Mouse (Mus musculus) heart, embryonic 11.5 days (tissue): ENCODE data around the gene Tmem245. TPM values are rescaled to one million over a fixed set of nuclear protein-coding genes. Genes with fewer than 3 reads are reported as not detected.

Experiments
- ATAC-seq: fragments of 200-750 bp; cut with Nextera tagmentation; replicated peaks from 2 replicates; pipeline ENCODE4 v1.8.0; 2017; ENCODE audit warnings: moderate library complexity; ENCODE audit not compliant: insufficient number of reproducible peaks, low FRiP score, low TSS enrichment
- H3K27ac ChIP-seq: fragments of 300-500 bp; sonication (generic); 2 replicates; pipeline ENCODE4 v1.5.1; 2014; ENCODE audit warnings: mild to moderate bottlenecking, low read depth, low read length
- H3K27me3 ChIP-seq: fragments of 300-500 bp; sonication (generic); 2 replicates; pipeline ENCODE4 v1.6.1; 2014; ENCODE audit warnings: mild to moderate bottlenecking, low read length, mixed read lengths; ENCODE audit not compliant: control insufficient read depth, insufficient read depth
- H3K36me3 ChIP-seq: fragments of 300-500 bp; sonication (generic); 2 replicates; pipeline ENCODE4 v1.6.1; 2014; ENCODE audit warnings: mild to moderate bottlenecking, low read length, moderate library complexity, mixed read lengths; ENCODE audit not compliant: control insufficient read depth, insufficient read depth
- H3K4me1 ChIP-seq: fragments of 300-500 bp; sonication (generic); 2 replicates; pipeline ENCODE4 v1.6.1; 2014; ENCODE audit warnings: low read length; ENCODE audit not compliant: control insufficient read depth, insufficient read depth
- H3K4me2 ChIP-seq: fragments of 300-500 bp; sonication (generic); 2 replicates; pipeline ENCODE4 v1.6.1; 2014; ENCODE audit warnings: mild to moderate bottlenecking, moderate library complexity
- H3K4me3 ChIP-seq: fragments of 300-500 bp; sonication (generic); 2 replicates; pipeline ENCODE4 v1.5.1; 2014; ENCODE audit warnings: low read depth, low read length
- H3K9ac ChIP-seq: fragments of 300-500 bp; sonication (generic); 2 replicates; pipeline ENCODE4 v1.6.1; 2014; ENCODE audit warnings: mild to moderate bottlenecking, low read depth, low read length, moderate library complexity
- H3K9me3 ChIP-seq: fragments of 300-500 bp; sonication (generic); replicated peaks from 2 replicates; pipeline ENCODE4 v1.6.1; 2016; ENCODE audit warnings: low read length; ENCODE audit not compliant: control insufficient read depth
- WGBS: fragments of 180-500 bp; shearing (Covaris S2); extraction: QIAGEN DNeasy Blood & Tissue Kit; methylation state at CpG from one replicate; pipeline ENCODE4 v1.1.7; 2014; ENCODE audit not compliant: insufficient replicate concordance; 5-methylcytosine and 5-hydroxymethylcytosine counted together
- polyA plus RNA-seq: library from polyadenylated mRNA; unstranded; fragments of >200 nt; fragmentation: Nextera tagmentation; extraction: Ambion mirVana; gene quantifications from 2 replicates; pipeline ENCODE4 v1.2.1, GENCODE M21; 2014

Tmem245 gene
- polyA plus RNA-seq, 1 experiment from 2014 or later: 9.7 TPM

DNA sequence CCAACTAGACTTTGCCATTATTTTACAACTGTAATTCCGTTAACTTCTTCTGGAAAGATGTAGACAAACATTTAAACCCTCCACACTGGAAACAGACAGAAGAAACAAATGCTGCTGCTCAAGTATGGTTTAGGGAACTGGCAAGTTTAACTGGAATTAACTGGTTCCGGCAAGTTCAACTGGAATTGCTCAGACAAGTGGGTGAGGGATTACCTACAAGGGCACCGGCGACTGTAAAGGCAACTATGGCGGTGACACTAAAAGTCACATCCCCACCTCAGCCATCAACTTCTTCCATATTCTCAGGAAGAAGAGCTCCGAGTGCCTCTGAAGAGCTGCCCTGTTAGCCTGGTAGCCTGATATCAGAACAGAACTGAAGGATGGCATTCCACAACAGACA is 32.9 kb downstream of the Tmem245 start:
- Histone ChIP-seq H3K9ac (no peak overlapping the region), H3K4me3 (no peak overlapping the region), H3K27me3 (no peaks in the 10 kb centered on the region), H3K4me1 (no peaks in the 10 kb centered on the region; the same call in 1 of the 2 replicates), H3K4me2 (no peak overlapping the region), H3K9me3 (no peaks in the 10 kb centered on the region), H3K27ac (no peak overlapping the region), H3K36me3 (peaks cover 13% of the 10 kb centered on the region)
- WGBS: 85% methylated on average over 6 of the region's 6 CpGs
- no peak for ATAC-seq

- H3K27ac ChIP-seq: no peak overlapping the region
- no peaks in the 10 kb centered on the region for H3K9me3 ChIP-seq
- no peaks in the 10 kb centered on the region; the same call in 1 of the 2 replicates for H3K4me1 ChIP-seq
- no peak overlapping the region for H3K9ac ChIP-seq
- ATAC-seq: no peak
- 91% methylated on average over 7 of the region's 7 CpGs for WGBS
- H3K4me2 ChIP-seq: no peak overlapping the region
- peaks cover 15% of the 10 kb centered on the region for H3K36me3 ChIP-seq
- no peaks in the 10 kb centered on the region for H3K27me3 ChIP-seq
- no peak overlapping the region for H3K4me3 ChIP-seq
These were observed 34.7 kb downstream of the Tmem245 start for GRCm38 (mm10) chr4:56912382-56913001.

DNA sequence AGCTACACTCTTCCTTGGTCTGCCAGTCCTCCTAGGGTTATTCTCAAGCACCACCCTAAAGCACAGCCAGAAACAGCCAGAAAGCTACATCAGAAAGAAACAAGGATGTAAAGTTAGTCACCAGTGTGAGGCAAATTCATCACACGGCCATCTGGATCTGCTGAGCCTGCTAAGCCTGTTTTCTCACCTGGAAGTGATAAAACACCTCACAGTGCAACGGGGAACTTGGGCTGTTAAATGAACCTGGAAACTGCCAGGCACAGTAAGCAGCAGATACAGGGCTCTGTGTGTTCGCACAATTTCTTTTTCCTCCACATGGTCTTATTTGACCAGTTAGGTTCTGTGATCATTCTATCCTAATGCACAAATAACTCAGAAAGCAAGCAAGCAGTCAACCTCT is 37.7 kb downstream of the Tmem245 start:
- Histone ChIP-seq H3K36me3 (peaks cover 11% of the 10 kb centered on the region), H3K27ac (no peak overlapping the region), H3K4me2 (no peak overlapping the region), H3K27me3 (no peaks in the 10 kb centered on the region), H3K9ac (no peak overlapping the region), H3K9me3 (no peaks in the 10 kb centered on the region), H3K4me1 (no peaks in the 10 kb centered on the region; the same call in 1 of the 2 replicates), H3K4me3 (no peak overlapping the region)
- WGBS: 77% methylated on average over 3 of the region's 3 CpGs
- no peak for ATAC-seq

DNA sequence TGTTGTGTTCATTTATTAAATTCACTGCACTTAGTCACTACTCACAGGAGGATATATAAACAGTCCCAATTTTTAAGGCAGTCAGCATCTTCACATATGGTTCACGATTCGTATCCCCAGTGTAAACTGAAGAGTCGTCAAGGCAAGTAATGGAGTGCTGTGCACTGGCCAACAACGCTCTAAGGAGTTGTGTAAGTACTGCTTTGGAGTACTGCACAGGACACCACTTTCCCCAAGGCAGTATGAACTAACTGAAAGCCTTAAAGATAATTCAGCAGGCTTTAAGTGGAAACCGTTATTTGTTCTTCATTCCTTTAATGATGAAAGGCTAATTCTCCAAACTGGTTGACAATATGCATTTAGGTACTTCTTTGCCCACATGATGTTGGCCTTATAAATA is 39.6 kb downstream of the Tmem245 start:
- no peak for ATAC-seq
- peaks cover 23% of the 10 kb centered on the region for H3K36me3 ChIP-seq
- no peak overlapping the region for H3K27ac ChIP-seq
- H3K27me3 ChIP-seq: no peaks in the 10 kb centered on the region
- no peak overlapping the region for H3K4me3 ChIP-seq
- H3K9me3 ChIP-seq: no peaks in the 10 kb centered on the region
- H3K4me2 ChIP-seq: no peak overlapping the region
- no peaks in the 10 kb centered on the region; the same call in 1 of the 2 replicates for H3K4me1 ChIP-seq
- no peak overlapping the region for H3K9ac ChIP-seq
- WGBS: 90% methylated on average over 5 of the region's 5 CpGs

DNA sequence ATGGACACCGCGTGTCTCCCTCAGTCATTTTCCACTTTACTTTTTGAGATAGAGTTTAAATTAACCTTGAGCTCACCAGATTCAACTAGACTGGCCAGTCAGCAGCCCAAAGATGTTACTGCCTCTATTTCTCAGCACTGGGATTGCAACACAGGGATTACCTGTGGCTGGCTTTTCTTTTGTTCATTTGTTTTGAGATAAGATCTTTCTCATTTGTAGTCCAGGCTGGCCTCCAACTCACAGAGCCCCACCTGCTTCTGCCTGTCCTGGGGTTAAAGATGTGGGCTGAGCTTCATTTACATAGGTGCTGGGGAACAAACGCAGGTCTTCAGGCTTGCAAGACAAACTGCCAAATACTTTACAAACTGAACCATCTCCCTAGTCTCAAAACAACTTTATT is 40.3 kb downstream of the Tmem245 start:
- peaks cover 31% of the 10 kb centered on the region for H3K36me3 ChIP-seq

GRCm38 (mm10) chr4:56905507-56905906 is 41.7 kb downstream of the Tmem245 start:
- 94% methylated on average over 5 of the region's 5 CpGs for WGBS
- H3K27me3 ChIP-seq: no peaks in the 10 kb centered on the region
- no peak overlapping the region for H3K4me2 ChIP-seq
- H3K27ac ChIP-seq: no peak overlapping the region
- H3K9me3 ChIP-seq: 0 out of 2 replicates have a peak, but pooled peaks cover 5% of the 10 kb centered on the region
- no peaks in the 10 kb centered on the region for H3K4me1 ChIP-seq
- H3K4me3 ChIP-seq: no peak overlapping the region
- no peak for ATAC-seq
- peaks cover 35% of the 10 kb centered on the region for H3K36me3 ChIP-seq
- H3K9ac ChIP-seq: no peak overlapping the region

More for the DNA sequence above, 40.3 kb downstream of the Tmem245 start:
- ATAC-seq: no peak
- H3K27me3 ChIP-seq: no peaks in the 10 kb centered on the region
- H3K4me2 ChIP-seq: no peak overlapping the region
- H3K4me1 ChIP-seq: no peaks in the 10 kb centered on the region; the same call in 1 of the 2 replicates
- H3K9me3 ChIP-seq: 0 out of 2 replicates have a peak, but pooled peaks cover 1% of the 10 kb centered on the region
- no peak overlapping the region for H3K27ac ChIP-seq
- no peak overlapping the region for H3K9ac ChIP-seq
- 94% methylated on average over 3 of the region's 3 CpGs for WGBS
- no peak overlapping the region for H3K4me3 ChIP-seq

GRCm38 (mm10) chr4:56901671-56902070 is 45.6 kb downstream of the Tmem245 start:
- H3K36me3 ChIP-seq: peaks cover 39% of the 10 kb centered on the region
- 94% methylated on average over 2 of the region's 2 CpGs for WGBS
- H3K4me1 ChIP-seq: no peaks in the 10 kb centered on the region
- H3K27me3 ChIP-seq: no peaks in the 10 kb centered on the region
- ATAC-seq: no peak
- H3K4me3 ChIP-seq: no peak overlapping the region
- H3K9ac ChIP-seq: no peak overlapping the region
- no peak overlapping the region for H3K27ac ChIP-seq
- 0 out of 2 replicates have a peak, but pooled peaks cover 5% of the 10 kb centered on the region for H3K9me3 ChIP-seq
- no peak overlapping the region for H3K4me2 ChIP-seq

- 89% methylated on average over 8 of the region's 8 CpGs for WGBS
- no peaks in the 10 kb centered on the region for H3K4me1 ChIP-seq
- ATAC-seq: no peak
- H3K9me3 ChIP-seq: 0 out of 2 replicates have a peak, but pooled peaks cover 5% of the 10 kb centered on the region
- H3K27me3 ChIP-seq: no peaks in the 10 kb centered on the region
- no peak overlapping the region for H3K27ac ChIP-seq
- no peak overlapping the region for H3K9ac ChIP-seq
- no peak overlapping the region for H3K4me3 ChIP-seq
- H3K4me2 ChIP-seq: no peak overlapping the region
- peaks cover 44% of the 10 kb centered on the region for H3K36me3 ChIP-seq
These were observed 48.0 kb downstream of the Tmem245 start for GRCm38 (mm10) chr4:56899216-56899615.

- no peak for ATAC-seq
- H3K4me1 ChIP-seq: peaks cover 2% of the 10 kb centered on the region; the same call in 1 of the 2 replicates
- H3K9me3 ChIP-seq: 0 out of 2 replicates have a peak, but pooled peaks cover 5% of the 10 kb centered on the region
- WGBS: 77% methylated on average over 3 of the region's 3 CpGs
- no peak overlapping the region for H3K4me3 ChIP-seq
- H3K27me3 ChIP-seq: no peaks in the 10 kb centered on the region
- no peak overlapping the region for H3K27ac ChIP-seq
- no peak overlapping the region for H3K9ac ChIP-seq
- no peak overlapping the region for H3K4me2 ChIP-seq
- peaks cover 30% of the 10 kb centered on the region for H3K36me3 ChIP-seq
These were observed 49.7 kb downstream of the Tmem245 start for GRCm38 (mm10) chr4:56897511-56897910.
